Mouse (Mus musculus) natural killer cell, adult 2 months (primary cell): ENCODE results near the gene Gpbp1l1.

Experiments used
- DNase-seq, 2 experiments: peaks; one replicate each; pipeline ENCODE4 v3.0.0; 2022; ENCODE audit warnings: low spot score in 2 of 2

Gene Gpbp1l1

DNA sequence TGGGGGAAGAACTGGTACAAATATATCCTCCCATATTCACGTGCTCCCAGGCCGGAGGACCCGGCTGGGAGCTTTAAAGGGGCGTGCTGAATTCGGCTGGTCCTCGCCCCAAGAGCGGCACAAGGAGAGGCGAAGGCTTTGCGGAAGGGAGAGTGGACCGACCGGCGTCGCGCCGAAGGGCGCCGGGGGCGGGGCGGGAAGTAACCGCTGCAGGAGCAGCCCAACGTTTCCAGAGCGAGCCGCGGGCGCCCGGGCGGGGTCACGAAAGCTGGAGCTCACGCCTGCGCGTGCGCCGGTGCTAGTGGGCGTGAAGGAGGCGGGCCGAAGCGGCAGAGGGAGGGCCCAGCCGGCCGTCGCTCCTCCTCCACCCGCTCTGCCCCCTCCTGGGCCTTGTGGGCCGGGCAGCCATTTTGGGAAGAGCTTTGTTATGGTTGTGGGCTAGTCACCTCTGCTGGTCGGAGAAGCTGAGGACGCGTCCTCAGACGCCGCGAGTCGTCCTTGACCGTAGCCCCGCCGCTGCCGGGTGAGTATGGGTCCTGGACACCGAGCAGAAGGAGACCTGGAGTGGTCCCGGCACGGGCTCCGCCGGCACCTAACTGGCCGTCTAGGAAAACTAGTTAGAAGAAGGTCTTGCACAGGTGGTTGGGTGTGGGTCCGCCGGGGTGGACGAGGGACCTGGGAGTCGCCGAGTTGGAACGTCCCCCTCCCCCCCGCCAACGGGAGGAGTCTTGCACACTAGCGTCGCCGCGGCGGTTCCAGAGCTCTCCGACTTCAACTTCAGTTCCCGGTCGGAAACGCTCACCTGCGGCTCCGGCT lies at the start of gene Gpbp1l1:
Gpbp1l1 (plus strand) TSS at position 353 of the 816 bp plus-strand sequence.
- peak; percentile 96 to 97 for DNase-seq

GRCm38 (mm10) chr4:116531109-116531508 lies 26.3 kb upstream of the Gpbp1l1 start:
- no peak for DNase-seq

GRCm38 (mm10) chr4:116536351-116536750 lies 21.1 kb upstream of the Gpbp1l1 start:
- DNase-seq = no peak

GRCm38 (mm10) chr4:116537737-116538136 lies 19.7 kb upstream of the Gpbp1l1 start:
- no peak for DNase-seq

GRCm38 (mm10) chr4:116550432-116550831 lies 7.0 kb upstream of the Gpbp1l1 start:
- DNase-seq = no peak

GRCm38 (mm10) chr4:116553035-116553434 lies 4.4 kb upstream of the Gpbp1l1 start:
- DNase-seq = no peak

- peak; percentile 66 to 78 for DNase-seq
These were observed 1.8 kb upstream of the Gpbp1l1 start, which contains the start of gene Tmem69 for GRCm38 (mm10) chr4:116555413-116556300. TSS of gene Tmem69 (minus strand) at chr4:116555936.

GRCm38 (mm10) chr4:116556561-116557305 lies 725 bp upstream of the Gpbp1l1 start:
- DNase-seq = peak; percentile 93 to 94

DNA sequence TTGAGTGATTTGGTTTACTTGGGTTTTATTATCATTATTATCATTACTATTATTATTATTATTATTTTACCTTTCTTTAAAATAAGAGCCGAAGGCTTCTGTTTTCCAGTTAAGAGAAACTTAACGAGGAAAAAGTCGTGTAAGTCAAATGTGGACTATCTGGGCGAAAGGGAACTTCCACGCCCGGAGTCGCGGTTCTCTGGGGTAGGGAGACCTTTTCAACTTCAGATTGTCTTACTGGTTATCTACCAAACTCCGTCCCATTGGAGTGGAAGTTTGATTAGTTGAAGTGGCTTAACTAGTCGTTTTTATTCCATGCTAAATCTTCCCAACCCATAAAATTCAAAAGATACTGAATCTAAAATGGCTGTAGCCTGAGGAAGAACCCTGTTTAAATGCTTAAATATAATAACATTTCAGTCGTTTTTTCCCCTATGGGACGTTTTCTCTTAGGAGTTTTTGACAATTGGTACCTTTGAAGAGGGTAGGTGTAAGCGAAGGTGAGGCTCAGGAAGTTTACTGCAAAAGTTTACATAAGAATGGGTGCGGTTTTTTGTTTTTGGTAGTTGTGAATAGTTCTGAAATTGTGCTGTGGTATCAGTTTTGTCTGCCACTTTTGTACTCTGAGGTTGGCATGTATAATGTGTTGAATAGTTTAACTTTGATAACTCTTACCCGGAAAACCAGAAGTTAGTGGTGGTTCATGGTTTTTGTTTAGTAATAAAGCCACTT lies 859 bp downstream of the Gpbp1l1 start:
- peak in 1 of 2 experiments; percentile 1 for DNase-seq

DNA sequence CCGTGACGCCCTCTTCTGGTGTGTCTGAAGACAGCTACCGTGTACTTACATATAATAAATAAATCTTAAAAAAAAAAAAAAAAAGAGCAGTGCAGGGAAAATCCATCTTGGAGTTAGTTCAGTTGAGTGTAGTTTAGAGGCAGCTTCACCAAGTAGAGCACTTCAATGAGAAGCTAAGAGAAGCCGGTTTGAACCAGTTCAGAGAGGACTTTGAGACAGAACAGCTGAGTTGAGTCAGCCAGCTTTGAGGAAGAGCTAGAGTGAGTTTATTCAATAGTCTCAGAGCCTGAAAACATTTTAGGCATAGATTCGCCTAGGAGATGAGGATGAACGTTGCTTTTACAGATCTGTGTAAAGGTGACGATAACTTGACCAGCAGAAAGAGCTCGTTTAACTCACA lies 38.3 kb downstream of the Gpbp1l1 start:
- DNase-seq = no peak

DNA sequence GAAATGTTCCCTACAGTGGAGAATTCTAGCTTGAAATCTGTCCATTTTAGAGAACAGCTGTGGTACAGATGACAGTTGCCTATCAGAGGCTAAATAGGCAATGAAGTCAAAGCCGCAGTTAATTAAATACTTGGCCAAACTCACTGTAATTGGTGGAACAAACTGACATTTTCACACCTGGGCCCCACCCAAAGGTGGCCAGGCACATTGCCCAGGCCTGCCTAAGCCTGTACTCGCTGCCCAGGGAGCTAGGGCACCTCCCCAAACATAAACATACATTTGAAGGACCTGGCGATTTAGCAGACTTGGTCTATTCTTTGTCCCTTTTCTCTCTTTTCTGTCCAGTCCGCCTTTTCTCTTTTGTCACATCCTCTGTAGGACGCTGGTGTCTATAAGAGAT lies 38.9 kb downstream of the Gpbp1l1 start, which contains the start of gene Ccdc17:
Ccdc17 (plus strand) TSS at position 276 of the 400 bp plus-strand sequence.
- no peak for DNase-seq

DNA sequence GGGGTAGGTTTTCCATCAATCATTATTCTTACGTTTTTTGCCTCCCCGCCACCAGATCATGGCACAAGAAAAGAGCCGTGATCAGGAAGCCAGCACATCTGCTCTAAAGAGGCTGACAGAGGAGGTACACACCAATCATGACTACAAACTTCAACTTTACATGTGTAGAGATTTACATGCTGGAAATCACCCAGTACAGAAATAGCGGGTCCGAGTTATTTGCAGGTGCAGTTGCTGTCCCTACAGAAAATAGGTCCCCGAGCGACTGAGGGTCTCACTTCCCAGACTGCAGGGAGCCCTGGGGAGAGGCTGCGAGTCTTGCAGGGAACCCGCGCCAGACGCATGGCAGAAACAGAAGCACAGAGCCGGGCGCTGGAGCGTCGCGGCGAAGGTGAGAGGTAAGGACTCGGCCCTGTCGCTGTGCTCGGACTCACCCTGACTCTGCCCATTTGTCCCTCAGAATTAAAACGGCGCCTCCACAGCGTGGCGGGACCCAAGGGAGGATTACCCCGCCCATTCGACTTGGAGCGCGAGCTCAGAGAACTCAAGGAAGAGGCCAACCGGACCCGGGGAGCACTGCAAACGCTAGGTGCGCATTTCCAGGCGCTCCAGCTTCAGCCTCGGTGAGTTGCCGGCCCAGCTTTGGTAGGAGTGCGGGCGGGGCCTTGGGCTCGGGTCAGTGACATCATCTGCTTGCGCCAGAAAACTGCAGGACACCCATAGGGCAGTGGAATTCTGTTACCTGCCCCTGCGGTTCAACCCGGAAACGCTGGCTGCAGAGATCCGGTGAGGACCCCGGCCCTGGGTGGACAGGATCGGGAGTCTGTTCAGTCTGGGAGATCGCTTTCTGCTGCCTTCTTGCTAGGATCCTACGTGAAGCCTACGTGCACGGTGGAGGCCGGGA lies 39.8 kb downstream of the Gpbp1l1 start:
- peak; percentile 74 to 81 for DNase-seq

DNA sequence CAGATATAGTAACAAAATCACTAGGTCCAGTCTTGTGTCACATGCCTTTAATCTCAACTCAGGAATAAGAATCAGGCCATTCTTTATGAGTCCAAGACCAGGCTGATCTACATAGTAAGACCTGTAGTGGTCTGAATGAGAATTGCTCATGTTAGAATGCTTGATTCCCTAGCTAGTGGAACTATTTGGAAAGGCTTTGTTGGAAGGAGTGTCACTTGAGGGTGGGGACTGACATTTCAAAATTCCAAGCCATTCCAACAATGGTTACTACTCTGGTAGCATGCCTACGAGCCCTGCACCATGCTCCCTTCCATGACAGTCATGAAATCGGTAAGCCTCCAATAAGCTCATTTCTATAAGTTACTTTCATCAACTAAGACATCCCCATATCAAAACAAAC lies 55.2 kb downstream of the Gpbp1l1 start:
- DNase-seq = no peak

DNA sequence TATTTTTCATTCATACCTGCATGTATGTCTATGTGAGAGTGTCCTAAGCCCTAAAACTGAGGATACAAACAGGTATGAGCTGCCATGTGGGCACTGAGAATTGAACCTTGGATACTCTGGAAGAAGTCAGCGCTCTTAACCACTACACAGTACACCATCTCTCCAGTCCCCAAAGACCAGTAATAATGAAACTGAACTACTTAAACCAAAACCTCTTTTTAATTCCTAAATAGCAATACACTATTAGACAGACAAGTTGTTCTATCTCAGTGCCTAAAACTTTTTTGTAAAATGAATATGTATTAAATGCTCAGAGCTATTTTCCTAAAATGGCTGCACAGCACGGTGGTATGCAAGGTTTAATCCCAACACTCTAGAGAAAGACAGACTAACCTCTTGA lies 57.8 kb downstream of the Gpbp1l1 start:
- DNase-seq = no peak

GRCm38 (mm10) chr4:116624831-116625230 lies 67.4 kb downstream of the Gpbp1l1 start:
- no peak for DNase-seq

DNA sequence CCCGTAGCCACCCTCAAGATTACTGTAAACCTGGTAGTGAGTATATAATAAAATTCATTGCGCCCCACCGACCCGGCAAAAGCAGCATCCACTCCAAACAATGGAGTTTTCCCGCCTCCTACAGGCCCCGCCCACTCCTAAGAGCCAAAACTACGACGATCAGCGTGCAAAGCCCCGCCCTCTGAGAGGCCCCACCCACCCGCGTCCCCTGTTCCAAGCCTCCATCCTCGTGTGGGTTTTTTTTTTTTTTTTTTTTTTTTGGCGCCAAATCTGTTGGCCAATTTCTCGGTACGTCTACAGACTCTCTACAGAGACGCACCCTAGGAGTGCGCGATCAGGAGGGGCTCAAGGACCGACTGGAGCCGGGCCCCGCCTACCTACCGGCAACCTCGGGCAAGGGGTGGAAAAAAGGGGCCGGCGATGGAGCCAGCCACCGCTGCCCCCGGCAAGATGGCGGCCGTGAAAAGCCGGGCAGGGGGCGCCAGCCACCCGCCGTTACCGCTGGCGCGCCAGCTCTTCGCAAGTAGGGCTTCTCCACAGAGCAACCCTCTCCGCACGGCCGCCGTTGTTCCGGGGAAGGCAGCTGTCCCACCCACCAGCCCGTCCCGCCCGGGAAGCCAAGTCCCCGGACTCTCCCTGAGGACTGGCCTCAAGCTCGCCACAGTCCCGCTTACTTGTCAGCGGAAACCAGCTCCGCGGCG lies 69.3 kb downstream of the Gpbp1l1 start:
- peak; percentile 70 for DNase-seq

- DNase-seq = peak; percentile 94
These were observed 69.9 kb downstream of the Gpbp1l1 start for GRCm38 (mm10) chr4:116627359-116627716.

DNA sequence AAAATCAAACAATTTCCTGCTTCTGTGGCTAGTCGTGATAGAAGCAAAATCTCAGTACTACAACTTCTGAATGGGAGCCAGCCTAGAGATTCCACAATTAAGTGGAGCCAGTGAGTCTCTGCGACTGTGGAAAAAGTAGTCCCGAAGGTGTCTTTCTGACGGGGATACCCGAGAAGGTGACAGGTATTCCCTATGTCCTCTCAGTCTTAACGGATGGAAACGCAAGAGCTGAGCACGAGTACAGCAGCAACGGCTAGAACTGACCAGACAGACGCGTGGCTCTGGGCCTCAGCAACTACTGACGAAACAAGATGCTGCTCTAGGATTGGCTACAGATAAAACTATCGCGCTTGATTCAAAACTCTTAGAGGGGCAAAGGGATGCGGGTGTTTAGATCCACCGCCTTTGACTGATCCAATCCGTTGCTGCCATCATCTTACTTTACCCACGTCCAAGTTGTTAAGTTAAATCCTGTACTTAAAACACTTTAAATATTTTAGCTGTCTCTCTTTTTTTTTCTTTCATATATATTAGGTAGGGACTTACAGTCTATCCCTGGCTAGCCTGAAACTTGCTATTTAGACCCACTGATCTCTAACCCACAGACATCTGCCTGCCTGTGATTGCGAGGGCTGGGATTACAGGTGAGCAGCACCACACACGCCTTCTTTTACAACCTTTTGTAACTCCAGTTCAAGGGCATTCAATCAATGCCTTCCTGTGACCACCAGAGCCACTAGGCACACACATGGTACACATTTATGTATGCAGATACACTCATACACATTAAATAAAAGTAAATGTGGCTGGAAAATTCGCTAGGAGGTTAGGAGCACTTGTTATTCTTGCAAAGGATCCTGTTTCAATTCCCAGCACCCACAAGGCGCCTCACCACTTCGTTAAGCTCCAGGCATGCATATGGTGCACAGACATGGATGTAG lies 70.5 kb downstream of the Gpbp1l1 start, which contains the start of gene Nasp:
Nasp (minus strand) TSS at position 220 of the 941 bp plus-strand sequence.
- peak; percentile 89 to 90 for DNase-seq
